Mouse (Mus musculus) MEL (cell line): ENCODE measurements around the gene Hacd4.

Source experiments
- CHD1 ChIP-seq: IDR thresholded peaks from 2 replicates; pipeline ENCODE4 v1.6.1; 2012; ENCODE audit warnings: low read depth, mild to moderate bottlenecking, inconsistent platforms, low read length, improper control_type of control experiment
- CHD2 ChIP-seq: IDR thresholded peaks from 2 replicates; pipeline ENCODE4 v1.6.1; 2011; ENCODE audit warnings: low read length, improper control_type of control experiment
- CTCF ChIP-seq, 3 experiments: IDR thresholded peaks in 2 of 3; conservative IDR thresholded peaks in 1 of 3; 2 replicates each; pipeline ENCODE4 v1.5.1; 2011 to 2012; ENCODE audit warnings: low read length in 3 of 3, low read depth in 2 of 3, mild to moderate bottlenecking in 2 of 3, improper control_type of control experiment in 1 of 3, inconsistent platforms in 1 of 3, mixed read lengths in 1 of 3, moderate library complexity in 1 of 3; ENCODE audit not compliant: control insufficient read depth in 1 of 3, insufficient read depth in 1 of 3, poor library complexity in 1 of 3, severe bottlenecking in 1 of 3
- EP300 ChIP-seq, 2 experiments: IDR thresholded peaks; 2 replicates each; pipeline ENCODE4 v1.6.1; 2011; ENCODE audit warnings: improper control_type of control experiment in 2 of 2, low read length in 2 of 2, low read depth in 1 of 2, mild to moderate bottlenecking in 1 of 2
- GABPA ChIP-seq: IDR thresholded peaks from 2 replicates; pipeline ENCODE4 v1.6.1; 2012; ENCODE audit warnings: low read depth, mild to moderate bottlenecking, inconsistent platforms, low read length, improper control_type of control experiment, moderate library complexity
- POLR2A ChIP-seq, 2 experiments: IDR thresholded peaks; 2 replicates each; pipeline ENCODE4 v1.6.1; 2011 to 2012; ENCODE audit warnings: low read length in 2 of 2, mild to moderate bottlenecking in 2 of 2, control low read depth in 1 of 2, improper control_type of control experiment in 1 of 2, low read depth in 1 of 2, moderate library complexity in 1 of 2; ENCODE audit not compliant: control insufficient read depth in 1 of 2, insufficient read depth in 1 of 2, poor library complexity in 1 of 2
- RAD21 ChIP-seq: IDR thresholded peaks from 2 replicates; pipeline ENCODE4 v1.6.1; 2011; ENCODE audit warnings: mild to moderate bottlenecking, low read depth, low read length, improper control_type of control experiment
- USF1 ChIP-seq: IDR thresholded peaks from 2 replicates; pipeline ENCODE4 v1.6.1; 2014; ENCODE audit warnings: low read depth, mild to moderate bottlenecking, inconsistent platforms, low read length, improper control_type of control experiment, moderate library complexity
- ZKSCAN1 ChIP-seq: IDR thresholded peaks from 2 replicates; pipeline ENCODE4 v1.6.1; 2012; ENCODE audit warnings: low read depth, mild to moderate bottlenecking, inconsistent platforms, low read length, improper control_type of control experiment, moderate library complexity
- ZMIZ1 ChIP-seq: IDR thresholded peaks from 2 replicates; pipeline ENCODE4 v1.6.1; 2012; ENCODE audit warnings: low read depth, mild to moderate bottlenecking, inconsistent platforms, low read length, improper control_type of control experiment, moderate library complexity

DNA sequence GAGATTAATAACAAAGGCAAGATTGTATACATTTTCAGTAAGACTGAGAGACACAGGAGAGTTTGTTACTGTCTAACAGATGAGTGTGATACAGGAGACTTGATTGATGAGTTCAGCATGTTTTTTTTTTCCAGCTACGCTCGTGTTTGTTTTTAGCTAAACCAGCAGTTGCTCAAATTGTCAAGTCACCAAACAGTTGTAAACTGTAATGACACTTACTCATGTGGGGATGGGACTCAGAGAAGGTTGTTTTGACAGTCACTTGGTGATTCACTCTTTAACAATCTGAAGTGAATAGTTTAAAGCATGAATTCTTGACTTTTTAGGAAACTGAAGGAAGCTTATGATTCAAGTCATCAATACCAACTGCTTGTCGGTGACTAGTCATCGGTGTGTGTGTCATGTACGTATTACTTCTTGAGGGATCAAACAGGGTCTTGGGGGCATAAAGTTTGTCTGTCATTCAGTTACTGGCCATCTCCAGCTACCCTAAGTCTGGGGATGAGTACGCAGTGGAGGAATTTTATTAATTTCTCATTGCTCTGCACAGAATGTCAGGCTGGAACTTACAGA lies 2.0 kb downstream of the Hacd4 start:
- TF ChIP-seq CHD1 = no peak
- no peak for TF ChIP-seq GABPA
- TF ChIP-seq CHD2 = no peak
- no peak for TF ChIP-seq CTCF (IDR thresholded peaks at IDR 0.05 in 2 of 3, conservative IDR thresholded peaks at IDR 0.05 in 1 of 3; ENCODE audit: control insufficient read depth in 1 of 3, insufficient read depth in 1 of 3, low read depth in 2 of 3, low read length in 3 of 3, poor library complexity in 1 of 3, severe bottlenecking in 1 of 3)
- no peak for TF ChIP-seq POLR2A (IDR thresholded peaks at IDR 0.05; ENCODE audit: control insufficient read depth in 1 of 2, insufficient read depth in 1 of 2, low read depth in 1 of 2, low read length in 2 of 2, poor library complexity in 1 of 2)
- no peak for TF ChIP-seq EP300 (IDR thresholded peaks at IDR 0.05; ENCODE audit: low read depth in 1 of 2, low read length in 2 of 2)
- TF ChIP-seq USF1 = no peak
- TF ChIP-seq ZMIZ1 = no peak
- TF ChIP-seq RAD21 = no peak
- TF ChIP-seq ZKSCAN1 = no peak
